Mouse (Mus musculus) layer of hippocampus, postnatal 25 days (tissue): ENCODE data around the gene Cxcl13. TPM values are rescaled to one million over a fixed set of nuclear protein-coding genes. Genes with fewer than 3 reads are reported as not detected.
"Not testable (repeated sequence)": the region's sequence is repeated elsewhere in the genome, so short reads cannot be mapped to it uniquely, and the experiment has no call there.

ENCODE experiments used
- DNase-seq, 2 experiments: peaks; one replicate each; pipeline ENCODE4 v3.0.0; 2022; ENCODE audit warnings: mixed read lengths in 2 of 2, low spot score in 1 of 2; ENCODE audit errors: extremely low spot score in 1 of 2
- total RNA-seq, 2 experiments: library from RNA; stranded (reverse); gene quantifications; 2 replicates each; pipeline ENCODE4 v1.2.3; 2021

Gene Cxcl13
- not detected for total RNA-seq

GRCm38 (mm10) chr5:95956651-95957050 is at the start of gene Cxcl13:
Gene Cxcl13 (plus strand): TSS chr5:95956951.
- no peak for DNase-seq

- no peak for DNase-seq
These were observed 45.7 kb upstream of the Cxcl13 start for GRCm38 (mm10) chr5:95911006-95911405.

GRCm38 (mm10) chr5:95918491-95918890 is 38.3 kb upstream of the Cxcl13 start:
- no peak for DNase-seq

GRCm38 (mm10) chr5:95924023-95924422 is 32.7 kb upstream of the Cxcl13 start:
- DNase-seq = no peak

- no peak for DNase-seq
These were observed 31.4 kb upstream of the Cxcl13 start for GRCm38 (mm10) chr5:95925204-95925930.

GRCm38 (mm10) chr5:95925931-95926263 is 30.9 kb upstream of the Cxcl13 start:
- DNase-seq = no peak

- no peak for DNase-seq
These were observed 21.7 kb upstream of the Cxcl13 start for GRCm38 (mm10) chr5:95935035-95935434.

GRCm38 (mm10) chr5:95936068-95936467 is 20.7 kb upstream of the Cxcl13 start:
- DNase-seq = no peak

- DNase-seq = no peak
These were observed 19.6 kb upstream of the Cxcl13 start for GRCm38 (mm10) chr5:95937129-95937528.

- no peak for DNase-seq
These were observed 18.6 kb upstream of the Cxcl13 start for GRCm38 (mm10) chr5:95938044-95938625.

- no peak for DNase-seq
These were observed 16.0 kb upstream of the Cxcl13 start for GRCm38 (mm10) chr5:95940682-95941221.

GRCm38 (mm10) chr5:95941562-95941961 is 15.2 kb upstream of the Cxcl13 start:
- DNase-seq = no peak

- no peak for DNase-seq
These were observed 11.6 kb upstream of the Cxcl13 start for GRCm38 (mm10) chr5:95945120-95945519.

GRCm38 (mm10) chr5:95946344-95946743 is 10.4 kb upstream of the Cxcl13 start:
- DNase-seq = no peak

- no peak for DNase-seq
These were observed 8.1 kb upstream of the Cxcl13 start for GRCm38 (mm10) chr5:95948641-95949040.

- DNase-seq = peak; percentile 28 to 72
These were observed 6.6 kb upstream of the Cxcl13 start for GRCm38 (mm10) chr5:95949946-95950701.

- no peak for DNase-seq
These were observed 8.2 kb downstream of the Cxcl13 start for GRCm38 (mm10) chr5:95964940-95965339.

GRCm38 (mm10) chr5:95966621-95967020 is 9.9 kb downstream of the Cxcl13 start:
- no peak for DNase-seq

- peak in 1 of 2 experiments; percentile 74 for DNase-seq
These were observed 14.1 kb downstream of the Cxcl13 start for GRCm38 (mm10) chr5:95970845-95971244.

- no peak for DNase-seq
These were observed 15.5 kb downstream of the Cxcl13 start for GRCm38 (mm10) chr5:95972208-95972607.

- DNase-seq = not testable (repeated sequence)
These were observed 17.1 kb downstream of the Cxcl13 start for GRCm38 (mm10) chr5:95973806-95974205.
